Mouse (Mus musculus) lung, adult 2 months (tissue): ENCODE measurements around the gene Nt5dc2.

Source experiments
- CTCF ChIP-seq: fragments of 200-500 bp; IDR thresholded peaks from 2 replicates; pipeline ENCODE4 v1.5.1; 2011; ENCODE audit warnings: mild to moderate bottlenecking, low read length, control low read depth; ENCODE audit not compliant: insufficient read depth
- POLR2A ChIP-seq: fragments of 200-500 bp; IDR thresholded peaks from 2 replicates; pipeline ENCODE4 v1.6.1; 2011; ENCODE audit warnings: low read depth, mild to moderate bottlenecking, control low read depth, low read length, borderline replicate concordance; ENCODE audit errors: extremely low read depth

GRCm38 (mm10) chr14:31161638-31162037 is 30.8 kb downstream of the Nt5dc2 start:
- TF ChIP-seq CTCF (no peak), POLR2A (no peak)
